Mouse (Mus musculus): Measurements from ENCODE around the gene Olfr469. TPM values are rescaled to one million over a fixed set of nuclear protein-coding genes. Genes with fewer than 3 reads are reported as not detected.

The Olfr469 gene
- not detected in 2 replicates for polyA plus RNA-seq (2012; ENCODE audit: low replicate concordance)

DNA sequence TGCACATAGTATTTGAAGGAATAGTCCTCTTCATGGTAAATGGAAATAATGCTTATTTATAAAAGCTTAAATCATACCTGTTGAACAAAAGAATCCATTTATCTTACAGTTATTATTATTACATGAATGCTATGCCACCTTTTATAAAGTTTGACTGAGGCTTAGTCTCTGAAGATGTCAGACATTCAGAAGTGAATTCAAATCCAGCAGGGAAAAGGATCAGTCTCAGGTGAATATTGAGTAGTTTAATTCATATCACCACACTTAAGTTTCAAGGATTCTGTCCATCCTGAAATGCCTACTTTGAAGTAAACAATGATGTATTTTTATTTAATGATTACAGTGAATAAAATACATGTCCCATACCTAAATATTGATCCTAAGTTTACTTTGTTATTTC, at the start of gene Olfr469:
Gene Olfr469, minus strand, starts transcription at position 101 of the 400 bp plus-strand sequence.

DNA sequence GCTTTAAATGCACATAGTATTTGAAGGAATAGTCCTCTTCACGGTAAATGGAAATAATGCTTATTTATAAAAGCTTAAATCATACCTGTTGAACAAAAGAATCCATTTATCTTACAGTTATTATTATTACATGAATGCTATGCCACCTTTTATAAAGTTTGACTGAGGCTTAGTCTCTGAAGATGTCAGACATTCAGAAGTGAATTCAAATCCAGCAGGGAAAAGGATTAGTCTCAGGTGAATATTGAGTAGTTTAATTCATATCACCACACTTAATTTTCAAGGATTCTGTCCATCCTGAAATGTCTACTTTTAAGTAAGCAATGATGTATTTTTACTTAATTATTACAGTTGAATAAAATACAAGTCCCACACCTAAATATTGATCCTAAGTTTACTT, 22.0 kb upstream of the Olfr469 start, which contains the start of gene Olfr470:
Gene Olfr470, minus strand, starts transcription at position 101 of the 400 bp plus-strand sequence.

DNA sequence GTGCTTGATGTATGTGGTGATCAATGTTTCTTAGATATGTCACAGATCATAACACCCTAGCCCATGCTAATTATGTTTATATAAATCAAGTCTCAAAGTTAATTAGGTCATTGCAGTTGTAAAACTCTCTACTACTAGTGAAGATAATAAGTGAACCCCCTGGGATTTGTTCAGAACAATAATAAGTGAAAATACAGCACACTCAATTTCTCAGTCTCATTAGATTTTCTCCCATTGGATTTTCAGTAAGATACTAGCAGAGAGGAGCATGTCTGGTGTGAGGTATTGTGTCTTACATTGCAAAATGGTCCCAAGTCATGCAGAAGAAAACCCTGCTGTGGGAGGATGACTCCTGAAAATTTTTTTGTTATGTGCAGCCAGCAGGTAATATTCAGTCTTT, 13.4 kb downstream of the Olfr469 start, which contains the start of gene Olfr467:
Gene Olfr467, plus strand, starts transcription at position 301 of the 400 bp plus-strand sequence.

DNA sequence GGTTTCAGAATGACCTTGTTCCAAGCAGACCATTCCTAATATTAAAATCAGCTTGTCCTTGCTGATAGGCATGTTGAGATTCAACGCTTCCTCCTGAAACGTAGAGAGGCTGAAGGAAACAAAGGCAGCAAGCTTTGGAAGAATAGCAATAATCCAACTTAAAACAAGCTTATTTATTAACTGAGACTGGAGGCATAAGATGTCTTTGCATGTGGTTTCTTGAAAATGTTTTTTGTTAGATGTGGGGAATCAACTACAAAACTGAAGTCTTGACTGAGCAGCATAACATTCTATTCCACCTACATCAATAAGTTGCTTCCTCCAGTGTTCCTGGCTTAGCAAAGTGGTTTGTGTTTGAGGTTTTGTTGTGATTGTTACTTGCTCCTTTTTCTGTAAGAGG, 24.2 kb downstream of the Olfr469 start, which contains the start of gene Ovch2:
Gene Ovch2, minus strand, starts transcription at position 101 of the 400 bp plus-strand sequence.

Other genes with a start within 250 kb of the Olfr469 start
- gene Ppfibp2, start 230.3 kb downstream of the Olfr469 start, polyA plus RNA-seq (2012; ENCODE audit: low replicate concordance), result 1.3 TPM in 1 of 2 replicates, not detected in the other
- gene 5330417H12Rik, start 200.4 kb downstream of the Olfr469 start, polyA plus RNA-seq (2012; ENCODE audit: low replicate concordance), result not detected in 2 replicates
- gene Cyb5r2, start 67.5 kb downstream of the Olfr469 start, polyA plus RNA-seq (2012; ENCODE audit: low replicate concordance), result 0.06 TPM in 1 of 2 replicates, not detected in the other
- gene Ovch2, start 24.3 kb downstream of the Olfr469 start, polyA plus RNA-seq (2012; ENCODE audit: low replicate concordance), result not detected in 2 replicates
- not detected in 2 replicates for gene Olfr467, start 13.3 kb downstream of the Olfr469 start, polyA plus RNA-seq (2012; ENCODE audit: low replicate concordance)
- gene Olfr470, start 21.9 kb upstream of the Olfr469 start, polyA plus RNA-seq (2012; ENCODE audit: low replicate concordance), result not detected in 2 replicates
- not detected in 2 replicates for gene Olfr472, start 72.4 kb upstream of the Olfr469 start, polyA plus RNA-seq (2012; ENCODE audit: low replicate concordance)
- not detected in 2 replicates for gene Olfr473, start 104.9 kb upstream of the Olfr469 start, polyA plus RNA-seq (2012; ENCODE audit: low replicate concordance)
- not detected in 2 replicates for gene Olfr474, start 129.1 kb upstream of the Olfr469 start, polyA plus RNA-seq (2012; ENCODE audit: low replicate concordance)
- gene Olfr476, start 139.3 kb upstream of the Olfr469 start, polyA plus RNA-seq (2012; ENCODE audit: low replicate concordance), result not detected in 2 replicates
- gene Olfr477, start 161.2 kb upstream of the Olfr469 start, polyA plus RNA-seq (2012; ENCODE audit: low replicate concordance), result not detected in 2 replicates
- gene Olfr478, start 208.4 kb upstream of the Olfr469 start, polyA plus RNA-seq (2012; ENCODE audit: low replicate concordance), result not detected in 2 replicates
- gene Olfr479, start 225.2 kb upstream of the Olfr469 start, polyA plus RNA-seq (2012; ENCODE audit: low replicate concordance), result not detected in 2 replicates
- not detected in 2 replicates for gene Olfr480, start 241.8 kb upstream of the Olfr469 start, polyA plus RNA-seq (2012; ENCODE audit: low replicate concordance)

Measured in leukemia stem cell, adult 10-12 weeks (primary cell).